Mouse (Mus musculus) layer of hippocampus, adult 8-10 months (tissue): ENCODE results near the gene Nfia. TPM values are rescaled to one million over a fixed set of nuclear protein-coding genes. Genes with fewer than 3 reads are reported as not detected.

Experiments
- DNase-seq, 2 experiments: peaks; one replicate each; pipeline ENCODE4 v3.0.0; 2022; ENCODE audit warnings: low spot score in 2 of 2
- total RNA-seq, 4 experiments: library from RNA; stranded (reverse); gene quantifications; 2 replicates each; pipeline ENCODE4 v1.2.4; 2022

Nfia gene
- total RNA-seq, 4 experiments from 2014 or later = 94.9 to 110 (median 97.8) TPM

DNA sequence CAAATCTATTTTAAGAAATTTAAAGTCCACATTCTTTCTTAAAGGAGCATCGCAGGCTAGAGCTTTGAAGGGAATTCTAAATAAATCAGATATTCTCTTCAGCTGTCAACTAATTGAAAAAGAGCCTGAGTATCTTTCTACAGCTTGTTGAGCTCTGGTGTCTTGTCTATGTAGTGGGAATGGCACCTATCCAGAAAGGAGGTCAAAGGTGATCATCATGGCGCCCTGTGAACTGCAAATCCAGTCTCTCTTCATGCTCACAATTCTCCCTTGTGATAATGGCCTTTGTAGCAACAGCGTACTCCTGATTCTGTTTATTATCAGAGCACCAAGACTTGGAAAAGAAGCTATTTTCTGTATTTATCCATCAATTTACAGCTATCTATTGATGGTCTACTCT lies 6.4 kb upstream of the Nfia start:
- no peak for DNase-seq

DNA sequence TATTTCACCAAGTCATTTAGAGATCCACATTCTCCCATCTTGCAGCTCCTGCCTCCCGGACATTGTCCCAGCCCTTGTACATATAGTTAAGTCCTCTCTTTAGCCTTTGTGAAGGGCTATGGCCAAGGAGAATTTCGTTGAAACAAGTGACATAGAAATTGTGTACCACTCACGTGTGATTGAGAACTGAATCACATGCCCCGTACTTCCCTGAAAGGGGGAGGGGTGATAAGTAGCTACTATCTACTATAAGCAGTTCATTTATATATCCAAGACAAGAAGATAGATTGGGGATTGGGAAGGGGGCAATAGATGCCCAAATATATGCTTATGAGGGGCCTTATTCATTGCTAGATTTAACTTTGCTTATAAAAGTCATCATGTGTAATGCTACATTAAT lies 5.5 kb upstream of the Nfia start:
- no peak for DNase-seq

DNA sequence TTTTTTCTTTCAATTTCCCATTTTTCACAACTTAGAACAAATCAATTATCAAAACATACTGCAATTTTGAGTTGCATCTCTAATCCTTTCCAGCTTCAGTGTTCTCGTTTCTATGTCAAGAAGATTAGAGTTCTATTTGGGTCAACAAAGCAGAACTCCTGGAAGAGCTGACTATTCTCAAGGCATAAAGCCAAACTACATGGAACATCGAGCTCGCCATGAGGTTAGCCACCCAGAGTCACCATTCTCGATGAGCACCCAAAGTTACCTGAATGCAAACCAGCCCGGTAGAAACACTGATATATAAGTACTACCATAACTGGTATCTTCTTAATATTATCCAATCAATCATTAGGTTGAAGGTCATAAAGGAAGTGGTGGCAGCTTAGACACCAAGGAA lies 5.0 kb upstream of the Nfia start:
- DNase-seq = no peak

DNA sequence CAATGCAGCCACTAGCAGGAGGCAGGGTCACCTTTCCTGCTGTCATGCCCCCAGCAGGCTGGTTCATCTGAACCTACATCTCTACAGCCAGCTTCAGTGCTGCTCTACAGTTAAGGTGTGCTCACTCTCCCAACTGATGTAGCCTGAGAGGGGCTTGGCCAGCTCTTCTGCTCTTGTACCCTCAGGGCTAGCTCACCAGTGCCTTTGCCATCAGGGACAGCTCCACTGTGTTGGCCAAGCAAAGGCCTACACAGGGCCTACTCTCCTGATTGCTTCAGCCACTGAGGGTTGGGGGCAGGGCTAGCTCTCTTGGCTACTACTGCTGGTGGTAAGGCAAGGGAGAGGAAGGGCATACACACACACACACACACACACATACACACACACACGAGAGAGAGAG lies 2.7 kb upstream of the Nfia start:
- no peak for DNase-seq

DNA sequence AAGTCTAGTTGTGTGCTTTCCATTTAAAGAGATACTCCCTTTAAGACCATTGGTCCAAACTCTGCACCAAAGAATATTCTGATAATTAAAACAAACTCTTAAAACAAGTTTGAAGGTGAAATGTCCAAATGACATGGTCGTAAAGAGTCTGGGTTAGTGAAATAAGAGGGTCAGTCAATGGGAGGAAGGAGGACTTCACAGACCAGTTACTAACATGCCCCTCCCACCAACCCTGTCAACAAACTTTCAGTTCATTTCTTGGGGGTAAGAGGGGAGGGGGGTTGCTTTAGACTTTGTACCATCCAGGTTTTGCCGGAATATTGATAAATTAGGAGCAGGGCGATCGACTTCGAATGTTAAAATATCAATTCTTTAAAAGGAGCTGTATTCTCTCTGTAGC lies 1.1 kb upstream of the Nfia start:
- DNase-seq = no peak

DNA sequence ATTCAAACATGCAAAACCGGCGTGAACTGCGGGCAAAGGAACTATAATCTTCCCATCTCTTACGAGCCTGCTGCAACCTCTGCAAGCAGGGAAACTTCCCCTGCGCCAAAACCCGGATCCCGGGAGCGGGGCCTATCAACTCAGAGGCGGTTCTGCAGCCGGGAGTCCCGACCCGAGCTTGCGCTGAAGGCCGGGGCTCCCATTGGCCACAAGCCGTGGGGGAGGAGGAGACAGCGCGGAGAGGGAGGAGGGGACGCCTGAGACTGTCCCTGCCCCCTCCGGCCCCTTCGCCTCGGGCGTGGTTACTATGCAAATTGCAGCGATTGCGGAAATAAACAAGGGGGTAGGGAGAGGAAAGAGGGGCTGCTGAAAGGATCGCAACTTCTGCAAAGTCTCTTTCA lies 450 bp upstream of the Nfia start:
- DNase-seq = peak; percentile 96 to 97

DNA sequence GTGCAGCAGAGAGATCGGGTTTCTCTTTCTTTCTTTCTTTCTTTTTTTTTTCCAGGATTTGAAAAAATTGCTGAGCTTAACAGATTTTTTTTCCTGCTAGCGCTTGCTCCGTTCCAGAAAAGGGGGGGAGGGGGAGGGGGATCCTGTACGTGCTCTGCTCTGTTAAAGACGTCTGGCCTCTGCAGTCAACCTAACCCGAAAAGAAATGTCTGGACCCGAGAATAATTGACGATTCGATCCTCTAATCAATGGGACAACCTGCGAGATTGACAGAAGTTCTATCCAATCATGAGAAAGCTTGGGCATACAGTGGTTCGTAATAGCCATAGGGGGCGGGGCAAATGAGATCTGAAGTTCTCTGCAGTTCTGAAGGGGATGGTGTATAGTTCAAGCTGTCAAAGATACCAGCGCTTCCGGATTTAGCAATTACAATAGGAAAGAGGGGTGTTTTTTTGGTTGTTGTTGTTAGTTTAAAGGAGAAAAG lies 618 bp downstream of the Nfia start:
- DNase-seq = peak; percentile 91 to 95

DNA sequence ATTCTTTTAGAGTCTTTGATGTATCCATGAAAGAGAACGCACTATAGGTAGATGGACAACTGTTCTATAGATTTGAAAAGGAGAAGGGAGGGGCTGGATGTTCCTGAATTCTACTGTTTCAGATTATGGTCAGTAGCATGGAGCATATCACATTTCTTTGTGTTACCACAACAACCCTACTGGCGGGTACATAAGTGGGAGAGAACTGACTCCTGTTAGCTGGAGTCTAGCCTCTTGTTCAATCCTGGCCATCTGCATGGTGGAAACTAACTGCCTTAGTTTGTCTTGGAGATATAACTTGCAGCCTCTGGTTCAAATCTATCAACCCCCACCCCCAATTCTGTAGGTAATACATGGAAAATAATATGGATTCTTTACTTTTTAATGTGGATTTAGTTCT lies 1.3 kb downstream of the Nfia start:
- no peak for DNase-seq

DNA sequence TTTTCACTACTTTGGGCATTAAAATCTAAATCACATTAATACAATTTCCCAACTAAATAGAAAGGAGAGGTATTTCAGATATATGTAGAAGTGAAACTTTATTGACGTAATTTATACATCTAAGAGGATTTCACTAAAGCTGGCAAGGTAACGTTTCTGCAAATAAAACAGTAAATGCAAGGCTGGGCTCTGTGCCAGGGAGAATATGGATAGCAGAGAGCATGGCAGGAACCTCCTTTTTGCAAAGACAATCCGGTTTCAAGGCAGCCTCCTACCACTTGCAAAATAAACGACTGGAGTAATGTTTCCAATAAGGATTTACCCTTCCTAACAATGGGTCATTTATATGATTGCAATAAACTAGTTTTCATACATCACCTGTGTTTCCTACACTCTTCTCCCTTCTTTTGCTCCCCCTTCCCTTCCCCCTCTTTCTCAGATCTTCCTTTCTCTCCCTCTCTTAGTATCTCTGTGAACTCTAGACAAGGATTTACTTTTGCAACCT lies 2.0 kb downstream of the Nfia start:
- no peak for DNase-seq

DNA sequence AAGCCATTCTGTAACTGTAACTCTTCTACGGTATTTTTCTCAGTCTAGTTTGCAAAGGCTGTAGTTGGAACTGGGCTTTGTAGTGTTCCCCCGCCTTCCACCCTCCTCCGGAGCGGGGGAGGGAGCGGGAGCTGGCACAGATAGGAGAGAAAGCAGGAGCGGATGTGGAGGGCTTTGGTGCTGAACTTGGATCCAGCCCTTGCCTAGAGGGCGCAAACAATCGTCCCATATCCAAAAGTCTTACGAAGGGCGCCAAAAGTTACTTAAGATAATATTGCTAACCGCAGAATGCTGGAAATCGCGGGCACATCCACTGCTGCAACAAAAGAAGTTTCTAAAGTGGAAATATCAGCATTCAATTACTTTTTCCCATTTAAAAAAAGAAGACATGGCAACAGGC lies 2.5 kb downstream of the Nfia start:
- peak in 1 of 2 experiments; percentile 53 for DNase-seq

DNA sequence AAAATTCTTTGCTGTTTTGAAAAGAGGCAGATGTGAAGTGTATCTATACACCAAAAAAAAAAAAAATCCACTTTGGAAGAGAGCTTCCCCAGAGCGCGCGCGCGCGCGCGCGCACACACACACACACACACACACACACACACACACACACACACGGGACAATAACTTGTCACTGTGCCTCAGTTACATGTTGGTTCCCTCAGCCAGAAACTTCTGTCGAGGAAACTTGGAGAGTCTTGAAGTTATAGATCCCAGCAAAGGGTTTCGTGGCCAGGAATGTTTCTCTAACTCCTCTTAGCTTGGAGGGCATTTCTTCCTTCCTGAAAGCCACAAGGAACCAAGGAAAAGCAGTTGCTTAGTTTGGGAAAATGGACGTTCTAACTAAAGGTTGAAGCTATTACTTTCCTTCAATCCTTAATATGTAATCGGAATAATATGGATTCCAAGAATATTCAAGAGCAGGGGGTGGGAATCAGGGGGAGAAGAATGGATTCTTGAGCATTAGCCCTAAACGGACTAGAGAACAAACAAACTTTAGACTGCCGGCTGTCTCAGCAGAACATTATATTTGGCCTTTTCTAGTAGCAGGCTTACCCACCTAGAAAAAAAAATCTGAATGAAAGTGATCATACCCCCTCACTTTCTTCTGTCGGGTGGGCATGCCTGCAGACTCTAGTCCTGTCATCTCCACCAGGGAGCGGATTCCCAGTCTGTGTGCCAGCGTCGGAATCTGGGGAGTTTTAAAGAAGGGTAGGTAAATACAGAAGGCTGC lies 3.1 kb downstream of the Nfia start:
- no peak for DNase-seq

DNA sequence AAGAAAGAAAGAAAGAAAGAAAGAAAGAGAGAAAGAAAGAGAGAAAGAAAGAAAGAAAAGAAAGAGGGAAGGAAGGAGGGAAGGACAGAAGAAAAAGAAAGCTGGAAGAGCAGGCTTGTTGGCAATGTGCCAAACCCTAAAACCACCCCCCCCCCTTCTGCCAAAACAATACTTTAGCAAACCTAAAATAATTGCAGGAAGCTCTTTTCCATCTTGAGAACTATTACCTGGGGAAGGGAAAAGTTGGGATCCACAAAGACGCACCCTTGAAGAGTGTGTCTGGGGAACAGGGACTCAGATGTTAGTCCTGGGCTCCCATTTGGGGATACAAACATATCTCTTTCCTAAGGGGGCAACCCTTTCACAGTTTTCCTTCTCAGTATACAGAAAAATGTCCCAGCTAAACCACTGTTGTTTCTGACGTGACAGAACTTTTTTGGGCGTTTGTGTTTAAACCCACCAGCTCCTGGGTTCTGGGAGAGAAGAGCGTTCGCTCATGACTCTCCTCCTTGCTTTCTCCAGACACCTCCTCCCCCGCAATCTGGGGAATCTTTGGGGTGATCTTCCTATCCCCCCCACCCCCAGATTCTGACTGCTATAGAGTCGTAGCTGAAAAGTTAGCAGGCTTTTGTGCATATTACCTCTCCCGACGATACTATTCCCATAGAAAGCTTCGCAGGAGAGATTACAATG lies 4.0 kb downstream of the Nfia start:
- DNase-seq = no peak

DNA sequence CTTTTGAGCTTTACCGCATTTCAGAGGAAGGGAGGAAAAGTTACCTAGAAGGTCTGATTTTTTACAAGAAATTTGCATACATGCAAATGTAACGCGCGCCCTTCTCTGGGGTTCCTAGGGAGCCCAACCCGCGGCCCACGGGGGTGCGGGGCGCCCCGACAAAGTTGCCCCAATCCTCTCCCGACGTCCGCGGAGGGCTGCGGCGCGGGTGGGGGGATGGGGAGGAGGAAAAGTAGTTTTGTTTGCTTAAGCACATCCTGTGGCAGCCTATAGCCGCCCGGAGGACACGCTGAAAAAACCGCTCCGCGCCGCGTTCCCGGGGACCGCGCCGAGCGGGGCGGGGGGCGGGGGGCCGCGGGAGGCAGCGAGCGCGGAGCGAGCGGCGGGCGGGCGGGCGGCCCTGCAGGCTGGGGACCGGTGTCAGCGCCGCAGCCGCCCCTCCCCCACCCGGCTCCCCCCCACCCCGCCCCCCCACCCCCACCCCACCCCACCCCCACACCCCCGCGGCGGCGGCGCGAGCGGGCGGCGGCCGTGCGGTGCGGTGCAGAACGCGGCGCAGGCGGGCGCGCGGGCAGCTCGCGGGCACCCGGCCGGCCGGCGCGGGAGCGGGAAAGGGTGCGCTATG lies 4.7 kb downstream of the Nfia start:
- DNase-seq = no peak

DNA sequence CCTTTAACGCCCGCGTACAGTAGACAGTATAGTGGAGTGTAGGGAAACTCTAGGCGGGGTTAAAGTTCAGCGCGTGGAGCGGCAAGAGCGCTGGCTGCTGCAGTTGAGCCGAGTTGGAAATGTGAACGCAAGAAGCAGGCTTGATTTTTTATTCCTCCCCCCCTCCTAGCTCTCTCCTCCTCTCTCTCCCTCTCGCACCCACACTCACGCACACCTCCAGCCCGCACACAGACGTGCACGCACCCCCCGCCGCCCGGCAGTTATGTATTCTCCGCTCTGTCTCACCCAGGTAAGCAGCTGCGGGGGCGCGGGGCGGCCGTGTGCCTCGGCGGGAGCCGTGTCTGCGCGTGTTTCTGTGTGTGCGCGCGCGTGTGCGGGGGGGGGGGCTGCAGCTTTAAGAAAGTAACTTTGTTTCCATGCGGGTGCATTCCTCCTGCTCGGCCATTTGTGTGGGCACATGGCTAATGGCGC lies 5.2 kb downstream of the Nfia start, which contains the start of gene E130114P18Rik:
TSS of gene E130114P18Rik (minus strand) at position 373 of the 471 bp plus-strand sequence.
- no peak for DNase-seq

DNA sequence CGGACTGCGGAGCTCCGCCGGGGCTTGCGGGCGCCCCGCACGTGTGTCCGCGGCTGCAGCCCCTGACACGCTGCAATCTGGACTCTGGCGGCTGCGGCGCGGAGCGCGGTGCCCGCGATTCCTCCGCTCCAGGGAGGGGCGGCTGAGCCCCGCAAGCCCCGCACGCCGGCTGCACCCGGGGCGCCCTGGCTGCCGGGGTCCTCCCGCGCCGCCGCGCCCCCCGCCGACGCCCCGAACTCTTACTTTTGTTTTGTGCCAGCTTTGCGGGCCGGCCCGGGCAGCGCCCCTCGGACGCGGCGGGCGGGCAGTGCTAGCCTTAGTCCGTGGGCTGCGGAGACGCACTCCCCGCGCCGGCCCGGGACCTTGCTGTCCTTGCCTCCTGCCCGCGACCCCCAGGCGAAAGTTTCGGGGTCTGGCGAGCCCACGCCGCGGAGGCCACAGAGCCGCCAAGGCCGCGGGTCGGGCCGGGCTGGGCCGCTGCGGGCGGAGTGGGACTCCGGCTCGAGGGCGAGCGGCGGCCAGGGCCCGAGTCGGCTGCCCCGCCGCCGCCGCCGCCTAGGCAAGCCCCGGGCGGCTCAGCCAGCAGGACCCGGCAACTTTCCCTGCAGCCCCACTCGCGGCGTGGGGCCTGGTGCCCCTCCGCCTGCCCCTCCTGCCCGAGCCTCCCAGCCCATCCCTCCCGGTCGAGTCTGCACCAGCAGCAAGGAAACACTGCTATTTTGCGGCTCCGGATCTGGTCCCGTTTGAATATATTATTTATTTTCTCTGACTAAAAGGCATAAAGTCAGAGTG lies 5.9 kb downstream of the Nfia start:
- no peak for DNase-seq

DNA sequence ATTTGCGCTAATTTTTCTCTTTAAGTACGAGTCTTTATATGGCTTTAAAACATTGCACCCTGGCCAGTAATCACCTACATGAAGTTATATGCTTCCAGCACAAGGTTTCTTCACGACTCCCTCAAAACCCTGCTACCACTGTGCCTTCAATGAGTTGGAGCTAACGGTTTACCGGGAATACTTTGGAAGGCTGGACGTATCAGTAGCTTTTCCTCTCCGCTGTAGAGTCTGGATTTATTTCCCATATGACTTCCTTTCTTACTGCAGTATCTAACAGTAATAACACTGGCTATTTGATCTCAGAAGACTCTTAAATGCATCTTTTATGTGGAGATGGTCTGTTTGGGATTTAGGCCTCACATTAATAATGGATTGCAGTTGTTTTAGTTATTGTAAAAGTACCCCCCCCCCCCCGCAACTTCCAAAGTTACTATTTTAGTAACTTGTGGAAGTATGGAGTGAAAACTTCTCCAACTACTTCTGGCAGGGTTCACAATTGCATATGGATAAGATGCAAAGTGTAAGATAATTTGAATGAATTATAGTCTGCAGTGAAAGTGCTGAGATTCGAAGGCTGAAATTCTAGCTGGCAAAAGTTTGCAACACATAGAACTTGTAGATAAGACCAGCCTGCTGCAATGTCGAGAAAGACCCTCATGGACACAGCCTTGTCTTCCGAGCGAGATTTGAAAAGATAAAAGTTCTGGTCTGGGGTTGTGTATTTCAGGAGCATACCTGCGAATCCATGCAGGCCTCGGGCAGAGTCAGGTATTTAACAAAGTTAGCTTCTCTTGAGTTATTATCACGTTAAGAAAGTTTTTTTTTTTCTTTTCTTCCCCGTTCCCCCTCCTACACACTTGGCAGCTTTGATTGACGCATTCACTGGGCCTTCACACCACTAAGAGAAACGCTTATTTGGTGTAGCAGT lies 6.7 kb downstream of the Nfia start:
- no peak for DNase-seq

DNA sequence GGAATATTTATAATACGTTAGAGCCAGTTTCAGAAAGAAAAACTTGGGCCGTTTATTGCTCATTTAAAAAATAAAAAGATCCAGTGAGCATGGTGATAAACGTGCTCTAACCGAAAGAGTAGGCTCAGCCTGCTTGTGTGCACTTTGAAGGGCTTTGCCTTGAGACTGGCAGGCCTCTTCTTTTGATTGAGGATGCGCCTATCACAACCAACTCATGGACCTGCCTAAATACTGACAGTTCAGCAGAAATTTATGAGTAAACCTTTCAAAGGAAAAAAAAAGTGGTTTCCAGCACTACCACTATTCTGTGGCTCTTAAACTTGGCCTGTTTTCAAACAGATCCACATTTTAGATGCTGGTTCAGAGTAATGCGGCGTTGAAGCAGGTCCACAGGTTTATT lies 7.5 kb downstream of the Nfia start:
- no peak for DNase-seq

DNA sequence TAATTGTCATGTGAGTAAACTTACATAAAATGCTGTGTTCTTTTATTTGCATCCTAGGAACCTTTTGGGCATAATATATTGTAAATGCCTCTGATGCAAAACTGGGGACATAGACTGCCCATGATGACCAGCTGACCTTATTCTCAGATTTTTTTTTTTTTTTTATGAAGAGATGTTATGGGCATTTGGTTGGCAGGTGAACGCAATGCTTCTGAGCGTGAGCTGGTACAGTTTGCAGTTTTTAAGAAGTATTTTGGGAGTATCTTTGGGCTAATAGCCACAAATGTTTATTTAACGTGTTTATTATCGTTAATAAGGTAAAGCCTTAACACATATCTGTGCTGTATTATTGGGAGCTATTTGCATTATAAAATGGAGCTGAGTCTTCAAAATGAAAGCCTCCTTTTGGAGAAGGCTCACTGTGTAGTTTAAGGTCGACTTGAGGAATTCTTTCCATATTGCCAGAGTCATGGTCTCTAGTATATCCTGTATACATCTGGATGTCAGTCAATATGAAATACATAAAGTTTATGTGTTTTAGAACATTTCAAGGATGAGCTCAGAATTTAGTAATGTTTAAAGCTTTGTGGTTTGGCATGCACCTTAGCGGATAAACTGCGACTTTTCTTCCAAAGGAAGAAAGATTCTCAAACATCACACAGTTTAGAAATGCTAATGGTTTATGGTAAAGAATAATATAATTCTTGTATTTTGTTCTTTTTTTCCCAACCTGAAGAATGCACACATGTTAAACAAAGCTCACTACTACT lies 8.3 kb downstream of the Nfia start:
- DNase-seq = no peak

DNA sequence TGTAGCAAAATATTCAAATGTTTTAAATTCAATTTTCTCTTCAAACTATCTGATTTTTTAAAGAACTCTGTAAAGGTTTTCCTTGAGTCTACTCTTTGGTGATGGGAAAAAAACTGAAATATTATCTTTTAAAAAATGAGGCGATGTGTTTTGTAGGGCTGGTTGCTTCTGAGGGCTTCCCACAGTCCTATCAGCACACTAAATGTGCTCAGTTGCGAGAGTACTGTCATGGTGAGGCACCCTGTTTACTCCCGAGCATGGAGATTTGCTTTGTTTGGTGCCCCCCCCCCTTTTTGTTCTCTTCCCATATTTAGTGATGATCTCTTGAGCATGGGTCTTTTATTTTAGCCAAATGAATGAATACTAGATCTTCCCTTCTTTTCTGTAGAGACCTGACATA lies 9.5 kb downstream of the Nfia start:
- DNase-seq = no peak
